Mouse (Mus musculus) spleen, postnatal 10 days (tissue): ENCODE results near the gene Pla2g15.
A peak's percentile ranks its signal among the peaks of the same experiment; 100 is the strongest.

Experiments used
- DNase-seq, 2 experiments: peaks; one replicate each; pipeline ENCODE4 v3.0.0; 2021 to 2022; ENCODE audit warnings: low spot score in 2 of 2

The Pla2g15 gene

DNA sequence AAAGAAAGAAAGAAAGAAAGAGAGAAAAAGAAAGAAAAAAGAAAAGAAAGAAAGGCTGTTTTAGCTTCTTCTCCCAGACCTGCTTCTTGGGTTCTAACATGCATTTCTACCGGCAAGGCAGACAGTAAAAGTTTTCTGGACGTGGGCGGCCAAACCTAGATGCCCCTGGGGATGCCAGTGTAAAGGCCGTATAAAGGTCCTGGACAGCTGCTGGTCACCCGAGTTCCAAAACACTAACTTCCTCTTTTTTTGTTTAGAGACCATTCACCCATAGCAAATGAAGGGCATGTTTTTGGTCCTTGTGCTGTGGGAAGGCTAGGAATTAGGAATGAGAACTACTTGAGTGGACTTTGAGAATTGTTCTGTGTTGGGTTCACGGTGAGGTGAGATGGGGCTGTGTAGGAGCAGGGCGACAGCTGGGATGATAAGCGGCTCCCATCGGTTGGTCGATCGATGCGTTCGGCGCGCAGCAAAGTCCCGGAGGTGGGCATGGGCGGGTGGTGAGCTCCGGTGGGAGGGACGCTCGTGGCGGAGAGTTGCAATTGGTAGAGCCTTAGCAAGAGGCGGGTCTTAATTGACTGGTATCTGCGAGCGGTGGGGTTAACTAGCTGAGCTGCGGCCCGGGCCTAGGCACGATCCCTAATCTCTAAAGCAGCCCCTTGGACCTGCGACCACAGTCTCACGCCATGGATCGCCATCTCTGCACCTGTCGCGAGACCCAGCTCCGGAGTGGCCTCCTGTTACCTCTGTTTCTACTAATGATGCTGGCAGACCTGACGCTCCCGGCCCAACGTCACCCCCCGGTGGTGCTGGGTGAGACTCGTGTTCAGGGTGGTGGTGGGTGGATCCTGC lies at the start of gene Pla2g15:
Pla2g15 (plus strand) TSS at position 599 of the 852 bp plus-strand sequence.
- peak; percentile 83 to 94 for DNase-seq

DNA sequence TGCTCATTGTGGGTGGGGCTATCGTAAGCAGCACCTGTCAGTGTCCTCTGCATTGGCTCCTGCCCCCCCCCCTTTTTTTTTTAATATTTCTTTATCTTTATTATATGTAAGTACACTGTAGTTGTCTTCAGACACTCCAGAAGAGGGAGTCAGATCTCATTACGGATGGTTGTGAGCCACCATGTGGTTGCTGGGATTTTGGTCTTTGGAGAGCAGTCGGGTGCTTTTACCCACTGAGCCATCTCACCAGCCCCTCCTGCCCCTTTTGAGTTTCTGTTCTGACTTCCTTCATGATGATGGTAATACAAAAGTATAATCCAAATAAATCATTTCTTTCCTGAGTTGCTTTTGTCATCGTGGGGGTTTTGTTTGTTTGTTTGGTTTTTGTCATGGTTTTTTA lies 47.9 kb upstream of the Pla2g15 start:
- no peak for DNase-seq

DNA sequence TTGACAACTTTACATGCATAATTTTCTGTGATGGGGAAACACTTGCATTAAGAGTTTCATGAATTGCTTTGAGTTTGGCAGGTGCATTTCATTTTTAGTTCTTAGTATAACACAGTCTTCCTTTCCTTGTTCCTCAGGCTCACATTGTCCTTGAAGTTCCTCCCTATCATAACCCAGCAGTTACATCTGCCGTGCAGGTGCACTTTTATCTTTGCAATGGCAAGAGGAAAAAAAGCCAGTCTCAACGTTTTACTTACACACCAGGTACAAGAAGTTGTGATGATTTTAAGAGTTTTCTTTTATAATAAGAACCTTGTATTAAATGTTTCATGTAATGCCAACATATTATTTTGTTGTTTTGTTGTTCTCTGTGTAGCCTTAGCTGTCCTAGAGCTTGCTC lies 46.3 kb upstream of the Pla2g15 start:
- DNase-seq: no peak

DNA sequence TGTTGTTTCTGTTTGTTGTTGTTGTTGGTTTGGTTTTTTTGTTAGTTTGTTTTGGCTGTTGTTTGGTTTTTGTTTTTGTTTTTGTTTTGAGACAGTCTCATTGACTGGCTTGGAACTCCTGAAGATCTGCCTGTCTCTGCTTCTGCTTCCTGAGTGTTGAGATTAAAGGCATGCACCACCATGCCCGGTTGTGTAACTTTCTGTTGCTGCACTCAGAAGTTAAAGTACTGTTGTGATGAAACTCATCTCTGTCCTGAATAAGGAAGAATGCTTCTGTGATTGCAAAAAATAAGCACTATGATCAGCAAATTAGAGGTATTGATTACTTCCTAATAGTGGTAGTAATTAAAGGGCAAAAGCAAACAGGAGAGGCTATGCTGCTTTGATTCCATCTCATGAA lies 44.0 kb upstream of the Pla2g15 start:
- no peak for DNase-seq

DNA sequence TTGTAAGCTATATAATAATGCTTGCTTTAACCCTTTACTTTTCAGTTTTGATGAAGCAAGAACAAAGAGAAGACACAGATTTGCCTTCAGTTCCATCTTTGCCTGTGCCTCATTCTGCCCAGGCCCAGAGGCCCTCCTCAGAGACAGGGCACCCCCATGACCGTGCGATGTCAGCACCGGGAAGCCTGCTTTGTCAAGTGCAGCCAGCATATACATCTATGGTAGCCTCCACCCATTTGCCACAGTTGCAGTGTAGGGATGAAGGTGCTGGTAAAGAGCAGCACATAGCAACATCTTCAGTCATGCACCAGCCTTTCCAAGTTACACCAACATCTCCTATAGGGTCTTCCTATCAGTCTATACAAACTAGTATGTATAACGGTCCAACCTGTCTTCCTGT lies 42.1 kb upstream of the Pla2g15 start:
- DNase-seq: peak; percentile 31 to 33

DNA sequence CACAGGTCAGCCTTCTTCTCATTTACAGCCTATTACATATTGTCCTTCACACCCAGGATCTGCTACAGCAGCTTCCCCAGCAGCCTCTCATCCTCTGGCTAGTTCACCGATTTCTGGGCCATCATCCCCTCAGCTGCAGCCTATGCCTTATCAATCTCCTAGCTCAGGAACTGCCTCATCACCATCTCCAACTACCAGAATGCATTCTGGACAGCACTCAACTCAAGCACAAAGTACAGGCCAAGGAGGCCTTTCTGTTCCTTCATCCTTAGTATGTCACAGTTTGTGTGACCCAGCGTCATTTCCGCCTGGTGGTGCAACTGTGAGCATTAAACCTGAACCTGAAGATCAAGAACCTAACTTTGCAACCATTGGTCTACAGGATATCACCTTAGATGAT lies 41.5 kb upstream of the Pla2g15 start:
- DNase-seq: peak; percentile 29 to 32

DNA sequence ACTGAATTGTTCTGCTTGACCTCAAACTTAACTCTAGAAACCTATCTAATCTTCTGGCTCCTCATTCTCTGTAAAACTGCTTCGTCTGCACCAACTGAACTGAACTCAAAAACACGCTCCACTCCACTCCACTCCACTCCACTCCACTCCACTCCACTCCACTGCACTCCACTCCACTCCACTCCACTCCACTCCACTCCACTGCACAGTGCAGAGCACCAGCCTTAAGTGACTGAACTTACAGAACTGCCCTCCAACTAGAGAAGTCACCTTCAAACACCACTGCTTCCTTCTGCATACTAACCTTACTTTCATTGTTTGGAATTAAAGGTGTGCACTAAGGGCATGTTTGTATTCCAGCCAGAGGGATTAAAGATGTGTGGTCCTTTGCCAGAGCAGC lies 38.2 kb upstream of the Pla2g15 start:
- no peak for DNase-seq

DNA sequence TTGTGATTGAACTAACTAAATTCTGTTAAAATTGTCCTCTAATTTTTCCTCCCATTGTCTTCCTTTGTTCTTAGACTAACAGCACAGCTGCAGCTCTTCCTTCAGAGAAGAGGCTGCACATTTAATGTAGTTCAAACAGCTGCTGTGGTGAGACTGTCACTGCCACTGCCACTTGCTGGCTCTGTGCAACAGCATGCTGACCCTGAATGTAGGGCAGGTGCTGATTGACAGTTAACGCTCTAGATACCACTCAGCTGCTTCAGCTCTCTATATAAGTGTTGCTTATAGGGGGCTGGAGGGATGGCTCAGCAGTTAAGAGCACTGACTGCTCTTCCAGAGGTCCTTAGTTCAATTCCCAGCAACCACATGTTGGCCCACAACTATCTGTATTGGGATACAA lies 37.7 kb upstream of the Pla2g15 start:
- no peak for DNase-seq

DNA sequence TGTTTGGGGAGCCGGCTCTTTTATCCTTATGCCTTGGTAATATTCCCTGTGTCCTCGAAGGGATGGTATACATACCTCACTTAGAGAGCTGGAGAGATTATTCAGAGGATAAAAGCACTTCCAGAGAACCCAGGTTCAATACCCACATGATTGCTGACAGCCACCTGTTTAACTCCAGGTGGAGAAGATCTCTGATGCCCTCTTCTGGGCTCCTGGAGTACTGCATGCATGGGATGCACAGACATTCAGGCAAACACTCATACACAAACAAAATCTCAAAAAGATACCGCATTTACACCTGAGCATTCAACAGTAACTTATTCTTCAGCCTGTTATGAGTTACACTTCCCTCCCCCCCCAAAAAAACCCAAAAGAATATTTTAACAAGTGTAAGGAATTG lies 34.3 kb upstream of the Pla2g15 start:
- DNase-seq: peak; percentile 67 to 81

DNA sequence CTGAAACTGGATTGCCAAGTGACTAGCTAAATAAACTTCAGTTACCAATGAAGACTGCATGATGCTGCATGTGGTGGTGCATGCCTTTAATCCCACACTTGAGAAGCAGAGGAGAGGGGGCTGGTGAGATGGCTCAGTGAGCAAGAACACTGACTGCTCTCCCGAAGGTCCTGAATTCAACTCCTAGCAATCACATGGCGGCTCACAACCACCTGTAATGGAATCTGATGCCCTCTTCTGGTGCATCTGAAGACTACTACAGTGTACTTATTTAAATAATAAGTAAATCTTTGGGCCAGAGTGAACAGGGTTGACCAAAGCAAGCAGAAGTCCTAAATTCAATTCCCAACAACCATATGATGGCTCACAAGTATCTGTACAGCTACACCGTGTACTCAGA lies 26.8 kb upstream of the Pla2g15 start:
- no peak for DNase-seq

DNA sequence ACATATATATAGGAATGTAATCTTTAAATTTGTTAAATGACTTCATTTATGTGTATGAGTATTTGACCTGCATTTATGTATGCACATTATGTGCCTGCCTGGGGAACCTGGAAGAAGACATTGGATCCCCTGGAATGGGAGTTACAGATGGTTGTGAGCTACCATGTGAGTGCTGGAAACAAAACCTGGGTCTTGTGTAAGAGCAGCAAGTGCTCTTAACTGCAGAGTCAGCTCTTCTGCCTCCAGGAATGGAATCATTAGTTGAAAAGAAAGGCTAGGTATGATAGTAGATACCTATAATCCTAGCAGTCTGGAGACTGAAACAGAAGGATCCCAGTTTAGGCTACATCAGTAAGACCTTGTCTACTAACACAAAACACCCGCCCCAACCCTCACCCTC lies 24.1 kb upstream of the Pla2g15 start:
- DNase-seq: no peak

DNA sequence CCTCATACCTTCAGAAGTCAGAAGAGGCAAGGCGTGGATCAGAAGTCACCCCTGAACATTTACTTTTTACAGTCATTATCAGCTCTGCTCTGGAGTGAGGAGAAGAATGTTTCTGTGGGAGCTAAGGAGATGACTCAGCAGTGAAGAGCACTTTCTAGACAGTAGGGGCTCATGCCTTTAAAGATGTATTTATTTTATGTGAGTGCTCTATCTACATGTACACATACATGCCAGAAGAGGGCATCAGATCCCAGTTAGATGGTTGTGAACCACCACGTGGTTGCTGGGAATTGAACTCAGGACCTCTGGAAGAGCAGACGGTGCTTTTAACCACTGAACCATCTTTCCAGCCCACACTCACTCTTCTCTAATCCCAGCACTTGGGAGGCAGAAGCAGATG lies 23.1 kb upstream of the Pla2g15 start:
- DNase-seq: no peak

DNA sequence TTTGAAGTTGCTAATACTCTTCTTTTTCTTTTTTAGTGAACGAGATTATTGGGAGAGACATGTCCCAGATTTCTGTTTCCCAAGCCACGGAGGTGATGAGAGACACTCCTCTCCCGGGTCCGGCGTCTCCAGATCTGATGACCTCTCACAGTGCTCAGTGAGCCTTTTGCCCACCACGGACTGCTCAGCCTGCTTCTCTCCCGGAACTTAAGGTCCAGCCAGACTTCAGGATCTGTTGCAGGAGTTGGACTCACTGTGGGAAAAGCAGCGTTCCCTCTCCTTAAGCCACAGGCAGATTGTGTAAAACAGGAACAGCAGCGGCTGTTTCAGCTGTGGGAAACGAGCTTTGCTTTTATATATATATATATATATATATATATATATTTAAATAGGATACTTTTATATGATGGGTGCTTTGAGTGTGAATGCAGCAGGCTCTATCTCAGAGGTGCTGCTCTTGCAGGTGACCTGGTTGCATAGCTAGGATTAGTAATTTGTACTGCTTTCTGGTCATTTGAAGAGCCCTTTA lies 22.3 kb upstream of the Pla2g15 start:
- DNase-seq: no peak

DNA sequence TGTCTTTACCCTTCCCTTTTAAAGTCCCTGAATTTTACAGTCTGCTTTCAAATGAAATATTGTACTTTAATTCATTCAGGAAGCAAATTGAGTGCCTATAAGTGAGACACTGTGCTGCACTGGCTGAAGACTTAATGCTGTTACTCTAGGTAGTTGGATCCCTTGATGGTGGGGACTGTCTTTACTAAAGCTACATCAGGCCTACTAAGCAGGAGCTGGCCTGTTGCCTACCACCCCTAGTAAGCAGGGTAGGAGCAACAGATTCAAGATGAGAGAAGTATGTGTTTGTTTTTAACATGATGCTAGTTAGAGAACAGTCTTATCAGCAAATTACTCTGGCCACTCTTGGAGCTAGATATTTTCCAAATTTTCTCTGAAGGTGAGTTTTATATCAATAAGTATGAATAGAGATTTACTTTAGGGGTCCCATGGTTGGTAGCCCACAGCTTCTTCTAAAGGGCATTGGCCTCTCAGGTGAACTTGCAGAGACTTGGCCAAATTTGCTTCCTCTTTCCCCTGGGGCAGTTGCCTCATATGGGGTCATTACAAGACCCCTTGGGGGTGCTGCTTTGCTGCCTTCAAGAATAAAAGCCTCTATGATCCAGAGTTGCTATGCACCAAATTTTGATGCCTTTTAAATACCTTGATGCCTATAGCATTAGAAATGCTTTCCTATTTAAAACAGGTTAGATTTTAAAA lies 20.8 kb upstream of the Pla2g15 start:
- DNase-seq: no peak

DNA sequence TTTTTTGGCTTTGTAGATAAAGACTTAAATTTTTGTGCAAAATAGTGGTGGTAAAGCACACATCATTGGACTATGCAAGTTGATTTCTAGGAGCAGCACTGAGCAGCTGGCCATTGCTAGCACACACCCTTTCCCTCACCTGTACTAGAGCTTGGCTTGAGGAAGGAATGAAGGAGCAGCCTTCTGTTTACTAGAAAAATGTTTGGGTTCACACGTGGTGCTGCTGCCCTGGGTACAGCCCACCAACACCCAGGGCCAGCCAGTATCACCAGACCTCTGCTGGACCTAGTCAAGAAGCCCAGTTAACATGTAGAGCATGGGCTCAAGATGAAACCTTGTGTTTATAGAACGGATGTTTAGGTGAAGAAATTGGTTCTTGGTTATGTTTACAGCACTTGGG lies 20.2 kb upstream of the Pla2g15 start:
- DNase-seq: no peak

DNA sequence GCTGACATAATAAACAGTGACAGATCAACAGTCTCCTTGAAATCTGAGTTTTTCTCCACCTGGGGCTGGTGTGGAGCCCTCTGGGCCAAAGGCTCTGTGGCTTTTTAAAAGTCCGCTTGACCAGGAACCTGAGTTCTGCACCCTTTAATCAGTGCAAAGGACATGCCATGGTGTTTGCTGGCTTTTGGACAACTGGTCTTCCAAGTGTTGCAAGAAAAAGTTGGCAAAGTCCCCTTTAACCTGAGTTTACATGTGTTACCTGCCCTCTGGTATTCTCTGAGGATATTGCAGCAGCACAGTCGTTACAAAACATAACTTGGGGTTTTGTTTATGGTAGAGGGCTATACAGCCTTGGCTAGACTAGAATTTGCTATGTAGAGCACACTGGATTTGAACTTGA lies 19.7 kb upstream of the Pla2g15 start:
- no peak for DNase-seq

DNA sequence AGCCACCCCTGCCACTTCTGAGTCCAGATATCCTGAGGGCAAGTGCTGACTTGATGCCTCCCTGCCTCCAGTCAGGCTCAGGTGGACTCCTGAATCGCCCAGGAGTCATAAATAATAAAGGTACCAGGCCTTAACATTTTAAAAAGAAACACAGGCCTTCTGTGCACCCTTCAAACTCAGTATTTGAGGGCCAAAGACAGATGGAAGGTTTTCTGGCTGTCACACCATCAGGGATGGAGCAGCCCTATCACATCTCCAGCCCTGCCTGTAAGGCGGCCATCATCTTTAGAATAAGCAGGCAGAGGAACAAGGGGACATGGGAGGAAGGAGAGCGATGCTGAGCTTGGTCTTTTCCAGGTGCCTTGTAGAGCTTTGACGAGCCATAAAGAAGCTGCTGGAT lies 19.2 kb upstream of the Pla2g15 start:
- DNase-seq: no peak

DNA sequence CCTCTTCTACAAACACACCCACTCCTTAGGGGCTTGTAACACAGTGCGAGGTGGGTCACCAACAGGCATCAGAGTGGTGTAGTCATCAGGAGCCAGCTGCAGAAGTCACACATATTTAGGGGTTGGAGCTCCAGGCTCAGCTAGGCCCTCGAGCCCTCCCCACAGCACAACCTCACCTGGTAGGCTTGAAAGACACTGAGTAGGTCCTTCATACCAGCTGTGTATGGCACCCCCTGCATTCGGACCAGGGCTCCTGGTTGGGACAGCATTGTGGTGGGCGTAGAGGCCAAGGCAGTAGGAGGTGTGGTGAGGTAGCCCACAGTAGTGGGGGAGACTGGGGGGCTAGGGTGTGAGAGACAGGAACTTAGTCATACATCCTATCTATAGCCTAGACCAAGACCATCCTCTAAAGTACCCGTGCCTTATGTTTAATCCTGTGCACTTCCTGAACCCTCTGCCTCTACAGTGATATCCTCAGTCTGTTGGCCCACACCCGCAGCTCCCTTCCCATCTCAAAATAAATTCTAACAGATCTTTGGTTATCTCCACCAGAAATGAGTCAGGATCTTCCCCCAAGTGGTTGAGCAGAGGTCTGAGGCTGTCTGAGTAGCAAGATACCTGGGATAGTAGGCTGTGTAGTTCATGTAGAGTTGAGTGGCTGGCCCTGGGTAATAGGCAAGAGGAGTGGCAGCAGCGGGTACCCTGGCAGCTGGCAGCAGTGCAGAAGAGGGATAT lies 18.5 kb upstream of the Pla2g15 start:
- no peak for DNase-seq

DNA sequence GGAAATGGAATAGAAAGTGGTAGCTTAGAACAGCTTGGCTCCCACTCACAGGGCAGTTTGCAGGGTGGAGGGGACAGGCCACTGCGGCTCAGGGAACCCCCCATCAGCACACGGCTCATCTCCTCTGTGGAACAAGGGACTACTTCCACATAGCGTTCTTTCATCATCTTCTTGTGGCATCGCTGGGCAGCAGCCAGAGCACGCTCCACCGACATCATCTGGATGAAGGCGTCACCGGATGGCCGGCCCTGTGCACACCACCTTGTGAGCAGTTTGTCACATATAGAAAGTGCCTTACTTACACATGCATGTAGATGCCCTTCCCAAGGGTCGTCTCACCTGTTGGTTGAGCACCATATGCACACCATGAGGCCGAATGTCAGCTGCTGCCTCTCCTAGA lies 17.8 kb upstream of the Pla2g15 start:
- DNase-seq: no peak

DNA sequence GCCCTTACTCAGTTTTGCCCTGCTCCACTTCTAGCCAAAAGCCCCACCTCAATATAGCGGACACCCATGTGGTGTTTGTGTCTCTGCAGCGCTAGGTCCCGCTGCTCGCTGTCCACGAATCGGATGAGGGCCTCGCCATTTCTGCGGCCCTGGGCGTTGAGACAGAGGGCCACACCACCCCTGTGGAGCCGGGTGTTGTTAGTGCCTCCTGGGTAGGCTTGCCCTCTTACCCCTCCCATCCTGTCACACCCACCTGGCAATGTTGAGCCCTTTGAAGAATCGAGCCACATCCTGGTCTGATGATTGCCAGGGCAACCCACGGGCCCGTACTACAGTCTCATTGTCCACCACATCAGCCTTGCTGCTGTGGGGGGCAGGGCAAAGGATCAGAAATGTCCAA lies 16.7 kb upstream of the Pla2g15 start:
- DNase-seq: no peak

DNA sequence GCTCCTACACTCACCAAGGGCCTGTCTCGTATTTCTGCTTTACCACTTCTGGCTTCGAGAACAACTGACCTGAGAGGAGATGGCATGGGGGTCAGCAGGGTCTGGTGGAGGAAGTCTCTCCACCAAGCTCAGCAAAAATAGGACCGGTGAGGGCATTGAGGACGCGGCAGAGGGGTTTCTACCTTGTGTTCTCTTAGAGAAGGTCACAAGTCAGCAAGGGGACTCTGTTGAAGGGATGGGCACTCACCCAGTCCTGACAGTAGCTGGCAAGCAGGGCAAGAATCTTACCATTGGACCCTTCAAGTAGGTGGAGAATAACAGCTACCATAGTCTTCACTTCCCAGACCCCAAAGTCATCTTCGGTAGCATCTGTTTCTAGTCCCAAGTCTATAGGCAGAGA lies 16.3 kb upstream of the Pla2g15 start:
- no peak for DNase-seq

DNA sequence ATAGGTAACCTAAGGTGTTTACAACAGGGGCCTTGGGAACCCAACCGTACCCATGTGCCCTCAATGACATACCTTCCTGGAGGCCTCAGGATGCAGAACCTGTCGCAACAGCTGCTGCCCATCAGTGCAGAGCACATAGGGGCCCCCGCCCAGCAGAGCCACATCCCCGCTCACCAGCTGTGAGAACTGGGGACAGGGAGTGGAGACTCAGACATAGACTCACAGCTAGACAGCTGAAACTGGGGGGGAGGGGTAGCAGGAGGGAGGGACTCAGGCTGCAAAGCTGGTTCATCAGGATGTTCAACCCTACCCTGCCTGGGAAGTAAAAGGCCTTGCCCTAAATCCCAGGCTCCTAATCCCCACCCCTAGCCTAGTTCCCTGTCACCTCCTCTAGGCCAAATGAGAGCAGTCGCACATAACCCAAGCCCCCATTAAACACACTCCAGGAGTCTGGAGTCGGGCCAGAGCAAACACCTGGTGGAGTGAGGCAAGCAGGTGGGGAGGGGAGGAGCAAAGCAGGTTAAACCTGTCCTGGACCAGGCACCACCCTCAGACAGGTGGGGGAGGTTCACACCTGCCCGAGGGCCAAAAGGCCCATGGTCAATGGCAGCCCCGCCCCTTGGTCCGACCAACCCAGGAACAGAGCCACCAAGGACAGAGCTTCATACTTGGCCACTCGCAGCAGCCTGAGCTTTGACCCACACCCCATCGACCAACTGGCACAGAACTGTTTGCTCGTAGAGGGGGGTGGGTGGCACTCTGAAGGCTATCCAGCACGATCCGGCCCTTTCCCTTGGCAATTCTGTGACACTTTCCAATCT lies 15.2 kb upstream of the Pla2g15 start:
- no peak for DNase-seq
